In genomic region chr5:139803165-139803564, GRCm38 (mm10) we compare ENCODE assay signal across 15 mouse cellular contexts. TPM values are rescaled to one million over a fixed set of nuclear protein-coding genes. Genes with fewer than 3 reads are reported as not detected.
DNase-seq lines count a peak whose midpoint lies in the region; ATAC-seq and TF ChIP-seq lines count a peak whose summit lies in the region.
"Had no signal": no experiment of that assay in that cellular context is flagged by ENCODE, and none has a peak within 500 bp of the region (broad histone marks: within the 10 kb centered on the region; RNA-seq: fewer than 3 reads in every experiment).

No protein-coding gene starts in this region.

- peak overlapping the region; percentile 88 for H3K27ac ChIP-seq in heart, embryonic 12.5 days (ENCODE audit: poor library complexity, severe bottlenecking)
- peak overlapping the region; percentile 8; the same call in 1 of the 2 replicates for H3K27ac ChIP-seq in spleen, adult 2 months (ENCODE audit: insufficient read depth, low read length)
- H3K27ac ChIP-seq in limb, embryonic 10.5 days: peak overlapping the region; percentile 59; the same call in 1 of the 2 replicates
- peak overlapping the region; percentile 31; the same call in 1 of the 2 replicates for H3K27ac ChIP-seq in stomach, embryonic 15.5 days
- H3K27ac ChIP-seq: embryonic facial prominence, embryonic 13.5 days; kidney, postnatal 0 days; midbrain, embryonic 15.5 days had no signal

- DNase-seq in heart, postnatal 10 days: no peak
- DNase-seq in spleen, adult 2 months (ENCODE audit: low read depth in 1 of 2, low spot score in 2 of 2): no peak
- no peak for DNase-seq in spleen, adult 12 weeks (ENCODE audit: low spot score)
- DNase-seq in limb, embryonic 10.5 days (ENCODE audit: low spot score): no peak
- no peak for DNase-seq in left cerebral cortex, postnatal 4 days
- DNase-seq in frontal cortex, adult 2 months (ENCODE audit: extremely low spot score in 1 of 2, low spot score in 1 of 2): no peak

- peaks cover 30% of the 10 kb centered on the region for H3K36me3 ChIP-seq in heart, embryonic 12.5 days
- peaks cover 28% of the 10 kb centered on the region for H3K36me3 ChIP-seq in spleen, adult 2 months (ENCODE audit: control insufficient read depth, insufficient read depth, low read length)
- peaks cover 24% of the 10 kb centered on the region for H3K36me3 ChIP-seq in limb, embryonic 10.5 days
- peaks cover 23% of the 10 kb centered on the region; the same call in 1 of the 2 replicates for H3K36me3 ChIP-seq in stomach, embryonic 15.5 days

- ATAC-seq in heart, embryonic 12.5 days (ENCODE audit: insufficient number of reproducible peaks, low FRiP score): no peak
- ATAC-seq in stomach, embryonic 15.5 days (ENCODE audit: insufficient read depth, low FRiP score, low read depth): no peak

- H3K9ac ChIP-seq in heart, embryonic 12.5 days: no peak overlapping the region
- no peak overlapping the region for H3K9ac ChIP-seq in stomach, embryonic 15.5 days
- H3K9ac ChIP-seq: embryonic facial prominence, embryonic 13.5 days; midbrain, embryonic 15.5 days had no signal

- H3K27me3 ChIP-seq in heart, embryonic 12.5 days (replicated peaks): no peaks in the 10 kb centered on the region
- no peaks in the 10 kb centered on the region for H3K27me3 ChIP-seq in spleen, adult 2 months (ENCODE audit: control insufficient read depth, insufficient read depth, low read length)
- no peaks in the 10 kb centered on the region for H3K27me3 ChIP-seq in limb, embryonic 10.5 days (ENCODE audit: low read depth, poor library complexity, severe bottlenecking)
- no peaks in the 10 kb centered on the region for H3K27me3 ChIP-seq in stomach, embryonic 15.5 days (replicated peaks)
- H3K27me3 ChIP-seq: embryonic facial prominence, embryonic 13.5 days; midbrain, embryonic 15.5 days had no signal

- no peak for TF ChIP-seq CTCF in spleen, adult 2 months (IDR thresholded peaks at IDR 0.05; ENCODE audit: extremely low read depth, insufficient read depth, insufficient read length, insufficient replicate concordance)

- no peak overlapping the region for H3K4me3 ChIP-seq in heart, embryonic 12.5 days
- no peak overlapping the region for H3K4me3 ChIP-seq in spleen, adult 2 months (ENCODE audit: extremely low read depth, insufficient read depth, insufficient read length)
- no peak overlapping the region for H3K4me3 ChIP-seq in limb, embryonic 10.5 days
- H3K4me3 ChIP-seq in stomach, embryonic 15.5 days (replicated peaks): no peak overlapping the region
- H3K4me3 ChIP-seq: embryonic facial prominence, embryonic 13.5 days; midbrain, embryonic 15.5 days had no signal

- intact Hi-C loops in heart, postnatal 10 days (cut with DNase I): no loop called here
- intact Hi-C loops in left cerebral cortex, postnatal 4 days (cut with DNase I): no loop called here

- no peak for TF ChIP-seq POLR2A in spleen, adult 2 months (IDR thresholded peaks at IDR 0.05; ENCODE audit: low read depth, low read length)

- peak overlapping the region; percentile 46; the same call in 1 of the 2 replicates for H3K4me2 ChIP-seq in heart, embryonic 12.5 days
- H3K4me2 ChIP-seq in stomach, embryonic 15.5 days: peak overlapping the region; percentile 11; the same call in 1 of the 2 replicates
- H3K4me2 ChIP-seq: midbrain, embryonic 15.5 days had no signal

- 68% methylated on average over 8 of the region's 8 CpGs for WGBS in heart, embryonic 12.5 days
- 84% methylated on average over 8 of the region's 8 CpGs for WGBS in spleen, adult 2 months
- 76% methylated on average over 8 of the region's 8 CpGs for WGBS in limb, embryonic 10.5 days
- WGBS in stomach, embryonic 15.5 days: 76% methylated on average over 8 of the region's 8 CpGs

- H3K4me1 ChIP-seq in heart, embryonic 12.5 days (replicated peaks): peaks cover 60% of the 10 kb centered on the region
- H3K4me1 ChIP-seq in spleen, adult 2 months (ENCODE audit: control insufficient read depth, insufficient read depth, insufficient read length): no peaks in the 10 kb centered on the region
- peaks cover 29% of the 10 kb centered on the region for H3K4me1 ChIP-seq in limb, embryonic 10.5 days
- H3K4me1 ChIP-seq in stomach, embryonic 15.5 days: peaks cover 23% of the 10 kb centered on the region

- H3K9me3 ChIP-seq in heart, embryonic 12.5 days (replicated peaks): no peaks in the 10 kb centered on the region
- no peaks in the 10 kb centered on the region for H3K9me3 ChIP-seq in limb, embryonic 10.5 days (replicated peaks)
- H3K9me3 ChIP-seq in stomach, embryonic 15.5 days: no peaks in the 10 kb centered on the region
- H3K9me3 ChIP-seq: embryonic facial prominence, embryonic 13.5 days; hindbrain, embryonic 10.5 days; midbrain, embryonic 15.5 days had no signal

RNA-seq across cellular contexts. Expression of gene Mafk, which starts 11.9 kb away (rescaled TPM):
- 24.4 and 25.2 TPM in 2 replicates for polyA plus RNA-seq in heart, embryonic 12.5 days (2016; fragmentation: Nextera tagmentation; extraction: Ambion mirVana)
- 10 to 100 TPM; 20.9 to 25.8 TPM for total RNA-seq in heart, postnatal 10 days (2021)
- polyA plus RNA-seq in spleen, adult 2 months (2012; rRNA removed): 26.8 and 29.7 TPM in 2 replicates
- polyA plus RNA-seq in limb, embryonic 10.5 days (2016; fragmentation: Nextera tagmentation; extraction: Ambion mirVana): 7.1 and 8.1 TPM in 2 replicates
- polyA plus RNA-seq in stomach, embryonic 15.5 days (2015; fragmentation: Nextera tagmentation; extraction: Ambion mirVana): 16.1 and 18.3 TPM in 2 replicates
- total RNA-seq in left cerebral cortex, postnatal 4 days (2021): 10 to 100 TPM in 1 of 2 experiments, 1 to 10 TPM in 1; 8.4 to 11.1 TPM
- polyA plus RNA-seq in frontal cortex, adult 2 months (2012; rRNA removed): 6.9 and 7.3 TPM in 2 replicates

RNA-seq across cellular contexts. Expression of gene Tmem184a, which starts 16.6 kb away (rescaled TPM):
- polyA plus RNA-seq in heart, embryonic 12.5 days (2016; fragmentation: Nextera tagmentation; extraction: Ambion mirVana): 0.41 and 0.42 TPM in 2 replicates
- under 1 TPM; 0.10 to 0.37 TPM for total RNA-seq in heart, postnatal 10 days (2021)
- 3.1 and 3.3 TPM in 2 replicates for polyA plus RNA-seq in spleen, adult 2 months (2012; rRNA removed)
- 2.1 and 2.2 TPM in 2 replicates for polyA plus RNA-seq in limb, embryonic 10.5 days (2016; fragmentation: Nextera tagmentation; extraction: Ambion mirVana)
- polyA plus RNA-seq in stomach, embryonic 15.5 days (2015; fragmentation: Nextera tagmentation; extraction: Ambion mirVana): 27.8 and 32.3 TPM in 2 replicates
- under 1 TPM; 0.08 to 0.54 TPM for total RNA-seq in left cerebral cortex, postnatal 4 days (2021)
- 0.10 and 0.34 TPM in 2 replicates for polyA plus RNA-seq in frontal cortex, adult 2 months (2012; rRNA removed)

RNA-seq across cellular contexts. Expression of gene Gm26938, which starts 23.0 kb away (rescaled TPM):
- not detected in 2 replicates for polyA plus RNA-seq in heart, embryonic 12.5 days (2016; fragmentation: Nextera tagmentation; extraction: Ambion mirVana)
- not detected for total RNA-seq in heart, postnatal 10 days (2021)
- polyA plus RNA-seq in spleen, adult 2 months (2012; rRNA removed): not detected in 2 replicates
- not detected in 2 replicates for polyA plus RNA-seq in limb, embryonic 10.5 days (2016; fragmentation: Nextera tagmentation; extraction: Ambion mirVana)
- polyA plus RNA-seq in stomach, embryonic 15.5 days (2015; fragmentation: Nextera tagmentation; extraction: Ambion mirVana): not detected in 2 replicates
- total RNA-seq in left cerebral cortex, postnatal 4 days (2021): not detected
- polyA plus RNA-seq in frontal cortex, adult 2 months (2012; rRNA removed): not detected in 2 replicates
- total RNA-seq: left cerebral cortex, adult 18-20 months had no signal
- polyA plus RNA-seq: hindbrain, embryonic 10.5 days; kidney, postnatal 0 days; lung, embryonic 14.5 days; midbrain, embryonic 15.5 days; small intestine, adult 2 months had no signal

RNA-seq across cellular contexts. Expression of gene Psmg3, which starts 23.5 kb away (rescaled TPM):
- 39.1 and 42.3 TPM in 2 replicates for polyA plus RNA-seq in heart, embryonic 12.5 days (2016; fragmentation: Nextera tagmentation; extraction: Ambion mirVana)
- 10 to 100 TPM; 11.9 to 13.5 TPM for total RNA-seq in heart, postnatal 10 days (2021)
- 15.5 and 23.9 TPM in 2 replicates for polyA plus RNA-seq in spleen, adult 2 months (2012; rRNA removed)
- 89.9 and 116 TPM in 2 replicates for polyA plus RNA-seq in limb, embryonic 10.5 days (2016; fragmentation: Nextera tagmentation; extraction: Ambion mirVana)
- polyA plus RNA-seq in stomach, embryonic 15.5 days (2015; fragmentation: Nextera tagmentation; extraction: Ambion mirVana): 73.5 and 74.9 TPM in 2 replicates
- 10 to 100 TPM; 26.0 to 27.4 TPM for total RNA-seq in left cerebral cortex, postnatal 4 days (2021)
- 29.9 and 32.5 TPM in 2 replicates for polyA plus RNA-seq in frontal cortex, adult 2 months (2012; rRNA removed)

RNA-seq across cellular contexts. Expression of gene Ints1, which starts 27.7 kb away (rescaled TPM):
- 24.2 and 32.7 TPM in 2 replicates for polyA plus RNA-seq in heart, embryonic 12.5 days (2016; fragmentation: Nextera tagmentation; extraction: Ambion mirVana)
- total RNA-seq in heart, postnatal 10 days (2021): 10 to 100 TPM; 43.5 to 43.6 TPM
- polyA plus RNA-seq in spleen, adult 2 months (2012; rRNA removed): 72.1 and 85.4 TPM in 2 replicates
- 42.5 and 43.7 TPM in 2 replicates for polyA plus RNA-seq in limb, embryonic 10.5 days (2016; fragmentation: Nextera tagmentation; extraction: Ambion mirVana)
- polyA plus RNA-seq in stomach, embryonic 15.5 days (2015; fragmentation: Nextera tagmentation; extraction: Ambion mirVana): 19.2 and 21.3 TPM in 2 replicates
- total RNA-seq in left cerebral cortex, postnatal 4 days (2021): 100 to 1,000 TPM in 1 of 2 experiments, 10 to 100 TPM in 1; 93.1 to 108 TPM
- polyA plus RNA-seq in frontal cortex, adult 2 months (2012; rRNA removed): 70.4 and 73.5 TPM in 2 replicates

Comparison
In these comparisons a context has a peak if more than half of its experiments do, and no peak if none do; other contexts are left out.
1. H3K27ac ChIP-seq: peak in every context shown above with its lines; median percentile 88 in heart, embryonic 12.5 days; 59 in limb, embryonic 10.5 days; 31 in stomach, embryonic 15.5 days; 8 in spleen, adult 2 months.